Mouse (Mus musculus): ENCODE measurements around the gene Tardbp.

- no peak for TF ChIP-seq ZC3H11A (IDR thresholded peaks at IDR 0.05; ENCODE audit: borderline replicate concordance, low read depth, low read length)
- TF ChIP-seq CHD2 (IDR thresholded peaks at IDR 0.05; ENCODE audit: low read depth, low read length) = no peak
Measured at GRCm38 (mm10) chr4:148651045-148651444, 24.2 kb upstream of the Tardbp start.

Measured in ES-E14 (cell line).